Mouse (Mus musculus) T-cell, adult 2 months (primary cell): ENCODE data around the gene Olfml2a.
A peak's percentile ranks its signal among the peaks of the same experiment; 100 is the strongest.

Source experiments
- DNase-seq: peaks from one replicate; pipeline ENCODE4 v3.0.0; 2022; ENCODE audit warnings: low spot score

Gene Olfml2a

GRCm38 (mm10) chr2:38931851-38932667, at the start of gene Olfml2a:
Gene Olfml2a (plus strand): TSS chr2:38931978.
- peak; percentile 68 for DNase-seq

DNA sequence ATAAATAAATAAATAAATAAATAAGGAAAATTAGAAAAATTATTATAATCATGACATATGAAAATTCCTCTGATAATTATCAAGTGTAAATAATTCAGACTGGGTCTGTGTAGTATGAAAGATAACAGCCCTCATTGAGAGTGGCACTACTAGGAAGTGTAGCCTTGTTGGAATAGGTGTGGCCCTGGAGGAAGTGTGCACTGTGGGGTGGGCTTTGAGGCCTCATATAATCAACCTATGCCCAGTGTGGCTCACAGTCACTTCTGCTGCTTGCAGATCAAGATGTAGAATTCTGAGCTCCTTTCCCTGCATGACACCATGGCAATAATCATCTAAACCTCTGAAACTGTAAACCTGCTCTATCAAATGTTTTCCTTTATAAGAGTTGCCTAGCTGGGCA, 28.9 kb upstream of the Olfml2a start:
- DNase-seq = no peak

- no peak for DNase-seq
These were observed 27.5 kb upstream of the Olfml2a start for GRCm38 (mm10) chr2:38904290-38904689.

DNA sequence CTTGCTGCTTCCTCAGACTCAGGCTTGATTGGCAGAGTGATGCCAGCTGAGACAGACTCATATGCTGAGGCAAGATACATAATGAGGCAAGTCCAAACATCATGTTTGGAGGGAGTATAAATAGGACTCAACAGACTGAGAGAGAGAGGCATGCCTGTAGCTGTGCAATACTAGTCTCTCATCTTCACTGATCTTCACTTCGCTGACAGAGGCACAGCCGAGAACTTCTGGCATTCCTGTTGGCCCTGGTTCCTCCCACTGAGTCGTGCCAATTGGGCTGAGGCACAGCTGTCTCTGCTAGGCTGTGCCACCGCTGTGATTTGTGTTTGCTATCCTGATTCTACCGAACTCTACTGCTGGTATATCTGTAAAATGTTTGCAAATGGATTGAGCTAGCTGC, 25.7 kb upstream of the Olfml2a start:
- DNase-seq = no peak

DNA sequence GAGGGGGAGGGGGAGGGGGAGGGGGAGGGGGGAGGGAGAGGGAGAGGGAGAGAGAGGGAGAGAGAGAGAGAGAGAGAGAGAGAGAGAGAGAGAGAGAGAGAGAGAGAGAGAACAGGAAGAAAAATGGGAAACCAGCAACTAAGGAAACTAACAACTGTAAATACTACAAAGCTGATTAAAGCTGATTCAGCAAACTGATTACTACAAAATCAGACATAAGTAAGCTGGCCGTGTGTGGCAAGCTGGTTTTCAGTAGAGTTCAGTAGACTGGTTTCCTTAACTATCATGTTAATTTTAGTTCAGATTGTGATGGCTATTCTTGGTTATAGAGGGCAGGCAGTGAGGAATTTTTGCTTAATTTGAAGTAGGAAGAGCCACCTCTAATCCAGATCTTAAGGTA, 23.2 kb upstream of the Olfml2a start:
- no peak for DNase-seq

GRCm38 (mm10) chr2:38914517-38914916, 17.3 kb upstream of the Olfml2a start:
- no peak for DNase-seq

DNA sequence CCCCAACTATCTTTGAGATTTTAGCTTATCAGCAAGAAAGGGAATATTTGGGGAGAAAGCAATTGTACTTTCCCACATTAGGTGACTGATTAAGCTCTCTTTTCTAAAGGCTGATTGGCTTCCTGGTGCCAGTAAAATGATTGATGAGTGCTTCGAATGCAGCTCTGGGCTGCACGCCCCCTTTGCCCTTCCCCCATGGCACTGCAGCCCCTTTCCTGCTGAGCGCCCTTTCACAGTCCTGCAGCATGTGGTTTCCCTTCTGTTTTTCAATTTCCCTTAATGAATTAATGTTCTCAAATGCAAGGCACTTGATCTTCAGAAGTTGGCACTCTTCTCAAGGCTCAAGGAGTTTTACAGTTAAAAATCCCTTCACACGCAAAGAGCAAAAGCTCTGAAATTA, 16.8 kb upstream of the Olfml2a start:
- DNase-seq = no peak

- DNase-seq = no peak
These were observed 14.7 kb upstream of the Olfml2a start for GRCm38 (mm10) chr2:38916947-38917691.

DNA sequence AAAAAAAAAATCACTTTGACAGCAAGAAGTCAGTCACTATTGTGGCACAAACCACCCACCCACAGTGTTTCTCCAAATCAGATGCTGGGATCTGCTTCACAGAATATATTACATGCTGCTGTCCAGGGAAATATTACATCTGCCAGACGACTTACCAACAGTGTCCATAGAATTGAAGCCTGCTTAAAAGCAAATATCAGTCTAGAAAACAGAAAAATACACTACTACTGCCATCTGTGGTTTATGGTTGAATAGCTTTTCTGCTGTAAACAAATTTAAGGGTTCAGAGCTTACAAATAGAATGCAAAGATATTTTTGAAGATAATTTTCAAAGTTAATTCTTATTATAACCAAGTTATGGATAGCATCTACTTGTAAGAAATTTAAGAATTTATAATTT, 10.4 kb upstream of the Olfml2a start:
- DNase-seq = no peak

DNA sequence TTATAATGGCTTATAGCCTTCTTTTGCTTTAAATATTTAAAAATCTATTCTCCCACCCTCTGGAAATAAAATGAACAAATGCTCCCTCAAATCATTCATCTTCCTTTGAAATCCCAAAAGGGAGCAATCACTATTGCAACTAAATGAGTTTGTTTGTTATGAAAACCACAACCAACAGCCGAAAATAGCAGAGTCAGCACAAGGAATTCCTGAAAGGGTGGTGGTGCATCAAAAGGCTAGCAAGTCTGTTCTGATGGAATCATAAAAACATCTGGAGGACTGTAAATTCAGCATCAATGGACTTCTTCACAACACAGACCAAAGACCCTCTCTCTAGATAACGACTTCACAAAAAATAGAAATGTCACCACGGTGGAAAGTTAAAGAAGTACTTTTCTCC, 8.3 kb upstream of the Olfml2a start:
- no peak for DNase-seq

DNA sequence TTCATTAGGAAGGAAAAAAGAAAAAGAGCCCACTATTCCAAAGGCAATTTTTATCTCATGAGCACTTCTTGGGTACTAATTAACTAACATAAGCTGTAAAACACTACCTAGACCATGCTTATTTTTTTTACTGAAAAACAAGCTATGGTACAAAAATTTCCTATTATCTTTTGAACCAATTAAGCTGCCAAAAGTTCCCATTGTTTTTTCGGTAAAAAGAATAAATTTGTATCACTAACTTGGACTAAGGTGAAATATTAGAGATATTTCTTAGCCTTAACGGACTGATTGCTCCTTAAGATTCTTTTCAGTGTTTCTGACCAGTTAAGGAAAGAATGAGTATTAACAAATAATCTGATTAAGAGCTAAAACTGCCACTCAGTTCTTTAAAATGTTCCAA, 7.9 kb upstream of the Olfml2a start:
- DNase-seq = no peak

DNA sequence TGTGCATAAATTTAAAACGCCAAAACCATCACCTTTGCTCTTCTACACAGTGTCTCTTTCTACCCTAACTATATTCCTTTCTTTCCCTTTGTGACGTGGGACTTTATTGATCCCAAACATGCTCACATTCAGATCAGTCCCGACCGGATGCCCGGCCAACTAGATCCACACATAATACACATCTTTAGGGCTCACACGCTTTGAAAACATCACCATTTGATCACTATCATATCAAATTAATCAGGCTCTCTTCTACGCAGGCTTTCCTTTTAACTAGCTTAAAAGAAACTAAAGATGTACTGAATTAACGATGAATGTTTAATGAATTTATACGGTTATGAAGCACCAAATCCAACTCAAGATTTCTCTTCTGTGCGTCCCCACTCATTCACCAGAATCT, 7.2 kb upstream of the Olfml2a start:
- DNase-seq = no peak

GRCm38 (mm10) chr2:38925171-38926080, 6.4 kb upstream of the Olfml2a start:
- DNase-seq = peak; percentile 5

GRCm38 (mm10) chr2:38926145-38926891, 5.5 kb upstream of the Olfml2a start:
- DNase-seq = peak; percentile 94

DNA sequence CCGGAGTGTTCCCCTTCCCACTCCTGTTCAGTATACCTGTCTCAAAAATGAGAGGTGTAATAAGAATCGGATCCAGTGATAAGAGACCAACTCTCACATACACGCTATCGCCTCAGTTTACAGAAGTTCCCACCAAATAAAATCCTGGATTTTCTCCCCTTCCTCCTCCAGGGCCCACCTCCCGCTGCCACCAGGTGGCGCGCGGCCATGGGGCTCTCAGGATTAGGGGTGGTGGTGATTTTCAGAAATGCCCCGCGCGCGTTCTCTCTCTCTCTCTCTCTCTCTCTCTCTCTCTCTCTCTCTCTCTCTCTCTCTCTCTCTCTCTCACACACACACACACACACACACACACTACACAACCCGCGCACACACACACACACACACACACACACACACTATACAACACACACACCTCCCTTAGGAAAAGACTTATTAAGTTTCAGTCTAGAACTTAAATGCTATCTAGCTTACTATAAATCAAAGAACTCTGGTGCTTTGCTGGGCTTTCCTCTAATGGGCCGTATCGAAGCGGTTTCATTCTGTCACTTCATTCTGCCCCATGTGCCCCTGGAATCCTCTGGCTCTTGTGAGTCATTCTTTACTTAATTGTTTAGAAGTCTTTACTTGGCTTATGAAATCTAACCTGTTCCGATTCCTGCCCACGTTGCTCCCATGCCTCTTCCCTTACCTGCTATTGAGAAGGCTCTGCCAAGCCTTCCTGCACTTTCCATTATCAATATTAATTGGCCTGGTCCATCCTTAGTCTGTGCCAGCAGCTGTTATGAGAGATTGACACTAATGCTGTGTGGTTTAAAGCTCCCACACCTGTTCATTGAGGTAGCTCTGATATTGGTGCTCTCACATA, 4.4 kb upstream of the Olfml2a start, which contains the start of gene Nr6a1:
Nr6a1 (minus strand) TSS at position 574 of the 865 bp plus-strand sequence.
- peak; percentile 51 for DNase-seq

GRCm38 (mm10) chr2:38930269-38930668, 1.5 kb upstream of the Olfml2a start:
- no peak for DNase-seq

- DNase-seq = no peak
These were observed 2.2 kb downstream of the Olfml2a start for GRCm38 (mm10) chr2:38933931-38934330.

DNA sequence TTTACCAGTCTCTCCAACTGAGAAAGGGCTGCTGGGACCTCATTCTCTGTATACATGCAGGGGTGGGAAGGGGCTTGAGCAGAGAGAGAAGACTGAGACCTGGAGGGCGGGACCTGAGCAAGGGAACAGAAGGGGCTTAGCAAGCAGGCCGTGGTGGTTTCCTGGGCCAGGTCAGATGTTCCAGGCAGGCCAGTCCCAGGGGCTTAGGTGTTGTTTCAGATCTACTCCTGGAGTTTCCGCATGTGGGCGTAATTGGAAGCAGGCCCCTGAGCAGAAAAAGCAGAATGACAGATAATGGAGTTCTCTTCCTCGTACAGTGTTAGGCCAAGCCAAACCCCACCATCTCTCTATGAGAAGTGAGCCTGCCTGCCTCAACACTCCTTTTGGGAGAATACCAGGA, 3.2 kb downstream of the Olfml2a start:
- DNase-seq = no peak

DNA sequence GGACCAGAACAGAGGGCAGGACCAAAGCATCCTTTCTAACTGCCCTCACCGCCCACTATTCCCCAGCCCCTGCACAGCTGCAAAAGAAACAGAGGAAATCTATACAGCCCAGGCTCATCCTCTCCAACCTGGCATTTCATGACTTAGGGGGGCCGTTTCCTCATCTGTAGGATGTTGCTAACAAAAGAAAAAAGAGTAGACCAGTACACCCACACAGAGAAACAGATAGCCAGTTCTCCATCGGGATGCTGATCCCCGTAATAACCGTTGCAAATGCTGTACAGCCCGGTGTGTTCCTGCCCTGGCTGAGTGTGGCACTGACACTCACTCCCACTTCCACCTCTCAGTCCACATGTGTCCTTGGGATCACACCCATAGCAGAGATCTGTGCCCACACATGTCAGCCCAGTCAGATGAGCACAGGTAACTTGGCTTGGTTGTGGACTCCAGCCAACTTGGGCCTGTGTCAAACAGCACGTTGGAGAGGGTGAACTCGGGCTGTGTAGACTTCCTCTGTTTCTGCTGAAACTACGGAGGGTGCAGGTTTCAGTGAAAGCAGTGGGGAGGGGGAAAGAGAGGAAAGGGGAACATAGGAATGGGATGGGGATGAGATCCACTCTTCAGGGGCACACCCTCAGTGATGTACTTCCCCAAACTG, 5.1 kb downstream of the Olfml2a start:
- DNase-seq = no peak

GRCm38 (mm10) chr2:38937396-38937795, 5.6 kb downstream of the Olfml2a start:
- no peak for DNase-seq
